Mouse (Mus musculus) MN1 (cell line): ENCODE measurements around the gene Tac4.

Experiments used
- DNase-seq: peaks from one replicate; pipeline ENCODE4 v3.0.0-alpha.2; 2016; ENCODE audit warnings: low spot score

Tac4 gene

GRCm38 (mm10) chr11:95261178-95261751 lies at the start of gene Tac4:
Tac4 (plus strand) TSS chr11:95261529.
- no peak for DNase-seq

DNA sequence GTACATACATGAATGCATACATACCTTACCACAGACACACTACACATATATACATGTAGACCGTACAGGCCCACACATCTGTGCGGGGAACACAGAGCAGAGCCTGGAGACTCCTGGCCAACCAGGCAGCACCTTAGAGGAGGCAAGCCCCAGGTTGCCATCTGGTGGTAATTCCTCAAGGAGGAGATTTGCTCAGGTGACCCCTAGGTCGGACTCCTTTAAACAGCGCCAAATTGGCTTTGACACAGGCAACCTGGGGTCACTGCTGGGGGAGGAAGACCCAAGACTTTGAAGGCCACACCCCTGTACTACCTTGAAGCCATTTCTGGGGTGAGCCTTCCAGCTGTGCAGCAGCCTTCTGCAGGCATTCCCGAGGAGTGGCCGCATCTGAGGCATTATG lies 47.7 kb upstream of the Tac4 start:
- no peak for DNase-seq

DNA sequence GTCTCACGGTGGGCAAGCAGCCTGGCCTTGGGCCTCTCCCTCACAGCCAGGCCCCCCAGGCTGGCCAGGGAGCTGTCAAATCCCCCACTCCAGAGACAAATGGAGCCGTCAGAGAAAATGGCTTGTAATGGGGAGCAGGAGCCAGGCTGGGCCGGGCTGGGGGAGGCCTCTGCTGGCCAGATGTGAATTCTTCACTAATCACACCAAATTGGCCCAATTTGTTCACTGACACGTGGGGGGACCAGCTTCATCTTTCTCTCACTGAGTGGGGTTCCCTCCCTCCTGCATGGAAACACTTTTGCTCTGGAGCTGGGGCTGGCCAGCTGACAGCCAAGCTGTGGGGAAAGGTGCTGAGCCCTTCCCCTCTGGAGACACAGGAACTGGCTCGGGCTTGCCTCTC lies 47.0 kb upstream of the Tac4 start:
- DNase-seq, result no peak

GRCm38 (mm10) chr11:95216193-95216592 lies 45.1 kb upstream of the Tac4 start:
- DNase-seq, result no peak

GRCm38 (mm10) chr11:95219111-95219510 lies 42.2 kb upstream of the Tac4 start:
- no peak for DNase-seq

GRCm38 (mm10) chr11:95223473-95223872 lies 37.9 kb upstream of the Tac4 start:
- no peak for DNase-seq

DNA sequence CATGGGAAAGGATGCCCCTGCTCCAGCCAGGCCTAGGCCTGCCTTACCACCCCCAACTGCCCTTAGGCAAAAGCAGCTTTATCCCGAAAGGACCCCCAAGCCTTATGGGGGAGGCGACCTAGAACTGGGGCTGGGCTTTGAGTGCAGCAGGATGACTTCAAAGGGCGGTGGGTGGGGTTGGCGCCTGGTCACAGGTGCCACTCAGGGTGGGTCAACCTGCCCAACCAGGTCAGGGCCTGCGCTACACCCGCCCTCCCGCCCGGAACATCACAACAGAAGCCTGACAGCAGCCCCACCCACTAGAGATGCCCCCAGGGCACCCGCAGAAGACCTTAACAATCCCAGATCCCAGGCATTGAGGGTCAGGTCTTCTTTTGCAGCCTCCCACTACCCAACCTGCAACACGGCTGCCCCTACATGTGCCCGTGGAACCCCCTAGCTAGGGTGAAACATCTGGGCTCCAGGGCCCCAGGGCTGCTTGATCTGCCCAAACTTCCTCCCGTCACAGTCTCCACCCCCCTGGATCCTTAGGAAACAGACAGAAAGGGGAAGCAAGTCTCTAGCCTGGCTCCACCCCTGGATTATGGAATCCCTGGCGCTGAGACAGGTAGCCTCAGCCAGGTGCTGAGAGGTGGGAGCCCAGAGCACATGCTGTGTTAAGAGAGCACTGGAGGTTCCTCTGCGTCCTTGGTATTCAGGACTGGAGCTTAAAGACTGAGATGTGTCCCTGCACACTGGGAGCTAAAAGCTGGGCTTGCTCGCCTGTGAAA lies 37.0 kb upstream of the Tac4 start:
- no peak for DNase-seq

- no peak for DNase-seq
These were observed 35.9 kb upstream of the Tac4 start for GRCm38 (mm10) chr11:95225448-95225847.

DNA sequence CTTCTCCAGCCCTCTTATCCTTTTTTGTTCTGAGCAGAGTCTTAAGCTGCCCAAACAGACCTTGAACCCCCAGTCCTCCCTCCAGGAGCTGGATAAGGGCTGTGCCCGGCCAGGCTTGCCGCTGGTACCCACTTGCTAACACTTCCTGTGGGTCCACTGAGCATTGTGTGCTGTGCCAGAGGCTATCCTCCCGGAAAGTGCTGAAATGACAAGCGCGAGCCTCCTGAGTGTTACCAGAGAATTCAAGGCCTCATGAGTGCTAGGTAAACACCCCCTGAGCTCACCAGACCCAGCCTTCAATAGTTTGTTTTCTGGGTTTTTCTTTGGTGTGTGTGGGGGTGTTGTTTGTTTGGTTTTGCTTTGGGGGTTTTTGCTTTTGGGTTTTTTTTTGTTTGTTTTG lies 33.9 kb upstream of the Tac4 start:
- no peak for DNase-seq

- peak; percentile 59 for DNase-seq
These were observed 29.5 kb upstream of the Tac4 start for GRCm38 (mm10) chr11:95231688-95232328.

- DNase-seq, result no peak
These were observed 29.0 kb upstream of the Tac4 start for GRCm38 (mm10) chr11:95232329-95232696.

- DNase-seq, result no peak
These were observed 22.9 kb upstream of the Tac4 start for GRCm38 (mm10) chr11:95238477-95238876.

DNA sequence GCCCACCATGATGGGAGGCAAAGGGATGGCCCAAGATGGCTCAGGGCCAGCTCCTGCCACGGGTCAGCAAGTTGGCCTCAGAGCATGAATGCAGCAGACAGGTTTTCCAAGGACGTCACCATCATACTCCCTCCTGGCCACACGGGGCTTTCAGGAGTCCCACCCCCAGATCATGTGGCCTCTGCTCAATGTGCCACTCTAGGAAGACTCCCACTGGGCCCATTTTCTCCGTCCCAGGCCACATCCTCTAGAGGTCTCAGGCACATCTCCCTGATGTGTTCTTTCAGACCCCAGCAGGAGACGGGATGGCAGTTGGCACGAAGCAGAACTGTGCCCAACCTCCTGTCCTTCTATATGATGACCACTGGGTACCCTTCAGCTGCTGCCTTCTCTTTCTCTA lies 18.7 kb upstream of the Tac4 start:
- DNase-seq, result no peak

GRCm38 (mm10) chr11:95245456-95245855 lies 15.9 kb upstream of the Tac4 start:
- DNase-seq, result no peak

GRCm38 (mm10) chr11:95247065-95247464 lies 14.3 kb upstream of the Tac4 start:
- DNase-seq, result no peak

GRCm38 (mm10) chr11:95250110-95250509 lies 11.2 kb upstream of the Tac4 start:
- no peak for DNase-seq

DNA sequence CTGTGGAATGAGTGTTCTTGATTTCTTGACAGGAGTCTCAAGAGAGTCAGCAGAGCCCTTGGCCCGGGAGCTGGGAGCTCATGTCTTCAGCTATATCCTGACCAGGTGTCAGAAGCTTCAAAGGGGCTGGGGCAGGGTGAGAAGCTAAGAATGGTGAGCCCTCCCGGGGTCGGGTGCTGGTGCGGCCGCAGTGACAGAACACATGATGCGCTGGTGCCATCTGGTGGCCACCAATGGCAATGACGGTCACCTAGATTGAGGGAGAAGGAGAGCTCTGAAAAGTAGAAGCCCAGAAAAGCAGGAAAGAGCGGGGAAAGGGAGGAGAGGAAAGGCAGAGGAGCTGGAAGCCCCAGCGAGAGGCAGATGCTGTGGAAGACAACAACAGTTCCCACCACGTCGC lies 10.0 kb upstream of the Tac4 start:
- DNase-seq, result peak; percentile 71

DNA sequence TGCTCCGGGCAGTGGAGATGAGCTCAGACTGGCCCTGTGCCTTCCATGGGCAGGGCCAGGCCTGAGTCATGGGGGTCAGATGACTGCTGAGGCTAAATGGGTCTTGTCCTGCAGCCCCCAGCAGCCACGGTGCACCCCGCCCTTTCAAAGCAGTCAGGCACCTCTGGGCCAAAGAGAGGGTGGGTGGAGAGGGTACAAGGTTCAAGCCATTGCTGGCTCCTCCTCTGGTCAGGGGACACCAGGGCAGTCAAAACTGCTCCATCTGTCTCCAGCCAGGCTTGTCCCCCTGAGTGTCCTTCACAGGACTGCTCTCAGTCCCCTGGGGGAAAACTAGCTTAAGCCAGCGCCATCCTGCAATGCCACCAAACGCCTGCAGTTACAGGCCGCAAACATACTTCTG lies 9.2 kb upstream of the Tac4 start:
- no peak for DNase-seq

GRCm38 (mm10) chr11:95254165-95254564 lies 7.2 kb upstream of the Tac4 start:
- no peak for DNase-seq

DNA sequence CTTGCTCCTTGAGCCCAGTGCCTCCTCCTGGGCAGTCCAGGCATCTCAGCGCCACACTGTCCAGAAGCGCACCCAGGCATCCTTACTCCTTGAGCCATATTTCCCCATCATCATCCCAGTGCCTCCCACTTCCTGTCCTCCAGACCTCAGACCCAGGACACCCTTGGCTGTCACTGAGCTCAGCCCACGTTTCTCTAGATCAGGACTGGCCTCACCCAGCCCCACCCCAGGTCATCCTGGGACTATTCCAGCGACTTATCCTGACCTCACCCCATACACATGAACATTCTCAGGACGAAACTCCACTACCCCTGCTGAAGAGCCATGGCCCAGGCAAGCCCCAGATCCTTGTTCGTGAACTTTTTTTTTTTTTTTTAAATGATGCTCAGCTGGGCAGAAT lies 5.6 kb upstream of the Tac4 start:
- no peak for DNase-seq

GRCm38 (mm10) chr11:95257930-95258329 lies 3.4 kb upstream of the Tac4 start:
- DNase-seq, result no peak

- peak; percentile 83 for DNase-seq
These were observed 2.8 kb upstream of the Tac4 start for GRCm38 (mm10) chr11:95258490-95258889.

GRCm38 (mm10) chr11:95259088-95259849 lies 2.1 kb upstream of the Tac4 start:
- peak; percentile 93 for DNase-seq
